Mouse (Mus musculus) midbrain, embryonic 10.5 days (tissue): ENCODE measurements around the gene Ermp1. TPM values are rescaled to one million over a fixed set of nuclear protein-coding genes. Genes with fewer than 3 reads are reported as not detected.

Source experiments
- DNase-seq: peaks from one replicate; pipeline ENCODE4 v3.0.0-alpha.2; 2017; ENCODE audit warnings: low spot score
- H3K27ac ChIP-seq: fragments of 300-500 bp; sonication (generic); replicated peaks from 2 replicates; pipeline ENCODE4 v1.5.1; 2016; ENCODE audit warnings: mild to moderate bottlenecking
- H3K27me3 ChIP-seq: fragments of 300-500 bp; sonication (generic); 2 replicates; pipeline ENCODE4 v1.6.1; 2016; ENCODE audit warnings: low read depth, mild to moderate bottlenecking; ENCODE audit not compliant: poor library complexity, severe bottlenecking
- H3K36me3 ChIP-seq: fragments of 300-500 bp; sonication (generic); 2 replicates; pipeline ENCODE4 v1.6.1; 2016; ENCODE audit warnings: mild to moderate bottlenecking, moderate library complexity
- H3K4me1 ChIP-seq: fragments of 300-500 bp; sonication (generic); 2 replicates; pipeline ENCODE4 v1.6.1; 2016
- H3K4me3 ChIP-seq: fragments of 300-500 bp; sonication (generic); 2 replicates; pipeline ENCODE4 v1.5.1; 2016; ENCODE audit warnings: mild to moderate bottlenecking, moderate library complexity
- H3K9me3 ChIP-seq: fragments of 300-500 bp; sonication (generic); replicated peaks from 2 replicates; pipeline ENCODE4 v1.6.1; 2016; ENCODE audit warnings: mild to moderate bottlenecking
- WGBS: fragments of 180-500 bp; shearing (Covaris S2); methylation state at CpG from one replicate; pipeline ENCODE4 v1.1.7; 2016; 5-methylcytosine and 5-hydroxymethylcytosine counted together
- polyA plus RNA-seq: library from polyadenylated mRNA; unstranded; fragments of >200 nt; fragmentation: Nextera tagmentation; extraction: Ambion mirVana; gene quantifications from 2 replicates; pipeline ENCODE4 v1.2.1, GENCODE M21; 2016

Ermp1 gene
- polyA plus RNA-seq: 12.6 and 14.2 TPM in 2 replicates

DNA sequence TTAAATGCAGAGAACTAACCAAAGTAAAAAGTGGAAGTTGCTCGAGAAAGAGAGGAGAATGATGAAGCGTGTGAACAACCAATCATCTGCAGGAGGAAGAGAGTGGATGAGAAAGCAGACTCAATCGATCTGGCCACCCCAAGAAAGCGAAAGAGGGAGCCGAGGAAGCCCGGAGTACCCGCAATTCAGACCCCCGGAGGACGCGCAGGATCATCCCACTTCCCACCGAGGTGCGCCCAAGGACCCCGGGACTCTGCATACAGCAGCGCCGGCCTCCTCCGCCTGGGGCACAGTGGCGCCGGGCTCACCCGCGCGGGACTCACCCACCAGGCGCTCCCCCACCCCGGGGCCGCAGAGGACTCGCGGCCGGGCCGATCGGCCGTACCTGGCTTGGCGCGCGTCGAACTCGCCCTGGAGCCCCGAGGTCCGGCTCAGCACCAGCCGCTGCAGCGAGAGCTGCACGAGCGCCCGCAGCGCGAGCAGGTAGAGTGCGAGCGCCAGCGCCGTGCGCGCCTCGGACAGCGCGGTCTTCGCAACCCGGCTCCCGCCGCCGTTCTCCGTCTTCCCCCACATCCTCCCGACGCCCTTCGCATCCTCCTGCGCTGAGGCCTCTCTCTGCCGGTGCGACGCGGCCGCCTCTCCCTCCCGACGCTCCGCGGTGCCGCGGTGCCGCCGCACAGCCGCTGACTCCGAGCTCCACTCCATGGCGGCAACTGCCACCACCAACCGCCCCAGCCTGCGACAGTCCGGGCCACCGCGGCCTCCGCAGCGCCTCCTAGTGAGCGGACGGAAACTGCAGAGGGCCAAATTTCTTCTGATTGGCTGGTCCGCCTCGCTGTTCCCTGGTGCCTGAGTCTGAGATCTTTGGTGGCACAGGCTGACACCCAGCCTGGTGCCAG is at the start of gene Ermp1:
Gene Ermp1 (minus strand): TSS at position 765 of the 899 bp plus-strand sequence.
- DNase-seq: peak; percentile 96
- Histone ChIP-seq H3K27me3 (no peaks in the 10 kb centered on the region), H3K27ac (peak within 1 kb of the TSS; percentile 94), H3K36me3 (peaks cover 22% of the 10 kb centered on the region), H3K4me3 (peak within 1 kb of the TSS; percentile 88), H3K9me3 (peaks cover 4% of the 10 kb centered on the region; the same call in 1 of the 2 replicates), H3K4me1 (peaks cover 10% of the 10 kb centered on the region; the same call in 1 of the 2 replicates)
- under 1% methylated on average over 90 of the region's 90 CpGs for WGBS

- no peak for DNase-seq
- no peaks in the 10 kb centered on the region for H3K27me3 ChIP-seq
- WGBS: 57% methylated on average over 3 of the region's 3 CpGs
- no peak within 1 kb of the TSS for H3K27ac ChIP-seq
- H3K36me3 ChIP-seq: no peaks in the 10 kb centered on the region
- no peaks in the 10 kb centered on the region for H3K9me3 ChIP-seq
- H3K4me1 ChIP-seq: peaks cover 10% of the 10 kb centered on the region; the same call in 1 of the 2 replicates
- no peak within 1 kb of the TSS for H3K4me3 ChIP-seq
Observed at GRCm38 (mm10) chr19:29697245-29697874, 49.1 kb upstream of the Ermp1 start, which contains the start of gene Mlana. Gene Mlana (plus strand): TSS chr19:29697824.

- DNase-seq: no peak
- H3K9me3 ChIP-seq: no peaks in the 10 kb centered on the region
- peaks cover 10% of the 10 kb centered on the region; the same call in 1 of the 2 replicates for H3K4me1 ChIP-seq
- H3K27me3 ChIP-seq: no peaks in the 10 kb centered on the region
- no peak overlapping the region for H3K27ac ChIP-seq
- no peaks in the 10 kb centered on the region for H3K36me3 ChIP-seq
- H3K4me3 ChIP-seq: no peak overlapping the region
Observed at GRCm38 (mm10) chr19:29696840-29697239, 48.6 kb upstream of the Ermp1 start.

- Histone ChIP-seq H3K4me3 (no peak overlapping the region), H3K36me3 (no peaks in the 10 kb centered on the region), H3K4me1 (peaks cover 5% of the 10 kb centered on the region; the same call in 1 of the 2 replicates), H3K27me3 (no peaks in the 10 kb centered on the region), H3K9me3 (no peaks in the 10 kb centered on the region), H3K27ac (no peak overlapping the region)
- DNase-seq: no peak
- 91% methylated on average over 4 of the region's 4 CpGs for WGBS
Observed at GRCm38 (mm10) chr19:29696309-29696708, 48.1 kb upstream of the Ermp1 start.

DNA sequence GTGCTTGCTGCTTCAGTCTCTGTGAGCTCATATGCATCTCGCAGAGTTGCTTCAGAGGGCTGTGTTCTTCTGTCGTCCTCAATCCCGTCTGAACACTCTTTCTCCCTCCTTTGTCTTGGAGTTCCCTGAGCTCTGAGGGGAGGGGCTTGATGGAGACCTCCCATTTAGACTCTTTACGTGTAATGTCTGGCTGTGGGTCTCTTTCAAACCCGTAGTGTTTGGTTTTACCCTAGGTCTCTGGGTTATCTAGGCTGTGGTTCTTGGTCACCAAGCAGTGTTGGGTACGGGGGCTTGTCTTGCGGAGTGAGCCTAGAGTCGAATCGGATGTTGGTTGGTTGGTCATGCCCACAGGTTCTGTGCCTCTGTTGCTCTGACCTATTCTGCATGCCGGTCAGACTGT is 46.9 kb upstream of the Ermp1 start:
- Histone ChIP-seq H3K4me3 (no peak overlapping the region), H3K4me1 (peaks cover 4% of the 10 kb centered on the region; the same call in 1 of the 2 replicates), H3K27me3 (no peaks in the 10 kb centered on the region), H3K9me3 (no peaks in the 10 kb centered on the region), H3K27ac (no peak overlapping the region), H3K36me3 (no peaks in the 10 kb centered on the region)
- DNase-seq: no peak
- whole genome bisulfite sequencing: 90% methylated on average over 10 of the region's 10 CpGs

DNA sequence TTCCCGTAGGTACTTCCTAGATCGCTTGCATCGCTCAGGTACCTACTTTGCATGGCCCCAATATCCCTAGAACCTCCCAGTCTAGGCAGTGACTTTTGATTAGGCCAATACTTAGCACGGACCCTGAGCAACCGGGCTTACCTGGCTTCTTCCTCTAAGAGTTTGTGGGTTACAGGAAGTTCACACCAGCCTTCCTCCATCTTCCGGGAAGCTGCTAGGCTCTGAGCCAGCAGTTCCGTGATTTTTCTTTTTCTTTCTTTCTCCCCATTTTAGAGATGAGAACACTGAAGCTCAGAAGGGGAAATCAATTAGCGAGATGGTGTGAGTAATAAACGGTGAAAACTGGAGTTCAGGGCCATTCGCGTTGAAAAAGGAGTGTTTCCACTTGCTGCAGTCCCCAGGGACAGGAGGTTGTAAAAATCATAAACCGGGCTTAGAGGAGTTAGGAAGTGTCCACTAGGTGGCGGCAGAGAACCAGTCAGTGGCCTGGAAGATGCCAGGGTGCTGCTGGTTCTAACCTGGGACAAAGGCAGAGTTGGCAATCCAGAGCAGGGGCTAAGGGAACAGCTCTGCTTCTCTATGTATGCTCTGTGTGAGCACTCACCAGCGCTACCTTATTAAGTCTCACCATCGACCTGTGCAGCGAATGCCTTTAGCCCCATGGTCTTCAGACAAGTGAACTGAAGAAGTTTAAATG is 35.8 kb upstream of the Ermp1 start:
- WGBS: 55% methylated on average over 16 of the region's 16 CpGs
- Histone ChIP-seq H3K4me3 (no peak overlapping the region), H3K27ac (no peak overlapping the region), H3K4me1 (no peaks in the 10 kb centered on the region), H3K9me3 (peaks cover 14% of the 10 kb centered on the region; the same call in 1 of the 2 replicates), H3K27me3 (no peaks in the 10 kb centered on the region), H3K36me3 (no peaks in the 10 kb centered on the region)
- peak; percentile 75 for DNase-seq

- Histone ChIP-seq H3K27ac (no peak overlapping the region), H3K9me3 (peaks cover 10% of the 10 kb centered on the region; the same call in 1 of the 2 replicates), H3K27me3 (no peaks in the 10 kb centered on the region), H3K4me3 (no peak overlapping the region), H3K4me1 (no peaks in the 10 kb centered on the region), H3K36me3 (no peaks in the 10 kb centered on the region)
- no peak for DNase-seq
- WGBS: 89% methylated on average over 13 of the region's 13 CpGs
Observed at GRCm38 (mm10) chr19:29680182-29681152, 32.3 kb upstream of the Ermp1 start.

GRCm38 (mm10) chr19:29678181-29678778 is 30.1 kb upstream of the Ermp1 start:
- H3K4me1 ChIP-seq: no peaks in the 10 kb centered on the region
- no peak overlapping the region for H3K4me3 ChIP-seq
- no peaks in the 10 kb centered on the region for H3K36me3 ChIP-seq
- H3K27me3 ChIP-seq: no peaks in the 10 kb centered on the region
- WGBS: 87% methylated on average over 6 of the region's 6 CpGs
- no peak overlapping the region for H3K27ac ChIP-seq
- DNase-seq: no peak
- no peaks in the 10 kb centered on the region for H3K9me3 ChIP-seq

DNA sequence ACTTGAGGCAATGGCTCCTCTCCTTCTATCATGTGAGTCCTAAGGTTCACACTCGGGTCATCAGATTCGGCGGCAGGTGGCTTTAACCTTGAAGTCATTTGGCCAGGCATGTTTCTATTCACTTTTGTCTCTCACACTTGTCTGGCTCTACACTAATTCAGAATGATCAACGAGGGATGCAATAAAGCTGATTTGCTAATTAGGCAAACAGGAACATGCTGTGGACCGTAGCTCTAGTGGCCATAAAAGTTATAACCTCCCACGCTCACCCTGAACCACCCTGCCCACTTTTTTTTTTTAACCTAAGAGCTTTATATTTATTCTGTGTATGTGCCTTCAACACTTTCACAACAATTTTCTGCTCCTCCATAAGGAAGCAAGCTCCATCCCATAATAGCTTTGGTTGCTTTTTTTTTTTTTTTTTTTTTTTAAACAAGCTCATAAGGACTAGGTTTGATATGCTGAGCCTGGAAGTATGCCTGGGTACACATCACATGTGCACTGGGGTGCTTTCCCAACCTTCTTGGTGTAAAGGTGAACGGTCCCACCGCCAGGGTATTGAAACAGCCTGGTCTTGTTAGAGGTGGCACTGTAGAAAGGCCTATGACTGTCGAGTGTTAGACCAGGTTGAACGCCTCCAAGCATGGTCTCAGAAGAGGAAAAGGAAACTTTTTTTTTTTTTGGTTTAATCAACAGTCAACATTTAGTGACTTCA is 28.4 kb upstream of the Ermp1 start:
- Histone ChIP-seq H3K4me1 (no peaks in the 10 kb centered on the region), H3K27ac (no peak overlapping the region), H3K9me3 (no peaks in the 10 kb centered on the region), H3K27me3 (no peaks in the 10 kb centered on the region), H3K36me3 (no peaks in the 10 kb centered on the region), H3K4me3 (no peak overlapping the region)
- 92% methylated on average over 10 of the region's 10 CpGs for WGBS
- DNase-seq: no peak

DNA sequence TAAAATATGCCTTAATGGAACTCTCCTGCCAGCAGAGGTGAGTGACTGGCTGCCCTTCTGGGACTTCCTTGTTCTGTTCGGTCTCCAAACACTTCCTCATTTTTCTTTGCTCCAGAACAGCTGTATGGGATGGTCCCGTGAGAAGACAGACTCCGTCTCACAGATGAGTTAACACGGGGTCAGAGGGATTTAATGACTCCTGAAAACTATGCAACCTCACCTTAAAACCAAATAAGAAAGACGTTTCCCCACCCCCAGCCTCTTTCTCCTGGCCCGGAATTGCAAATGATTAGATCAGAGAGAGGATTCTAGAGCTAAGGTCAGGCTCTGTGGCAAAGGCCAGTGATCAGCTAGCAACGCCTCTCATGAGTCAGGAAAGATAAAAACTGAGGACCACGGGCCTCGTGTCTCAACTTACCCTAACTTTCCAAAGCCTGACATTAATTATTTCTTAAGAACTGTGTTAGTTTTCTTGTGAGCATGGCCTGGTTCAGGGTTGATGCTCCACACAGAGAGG is 27.4 kb upstream of the Ermp1 start:
- no peaks in the 10 kb centered on the region for H3K27me3 ChIP-seq
- DNase-seq: no peak
- no peak overlapping the region for H3K4me3 ChIP-seq
- WGBS: 72% methylated on average over 9 of the region's 9 CpGs
- no peak overlapping the region for H3K27ac ChIP-seq
- no peaks in the 10 kb centered on the region for H3K4me1 ChIP-seq
- no peaks in the 10 kb centered on the region for H3K9me3 ChIP-seq
- no peaks in the 10 kb centered on the region for H3K36me3 ChIP-seq

DNA sequence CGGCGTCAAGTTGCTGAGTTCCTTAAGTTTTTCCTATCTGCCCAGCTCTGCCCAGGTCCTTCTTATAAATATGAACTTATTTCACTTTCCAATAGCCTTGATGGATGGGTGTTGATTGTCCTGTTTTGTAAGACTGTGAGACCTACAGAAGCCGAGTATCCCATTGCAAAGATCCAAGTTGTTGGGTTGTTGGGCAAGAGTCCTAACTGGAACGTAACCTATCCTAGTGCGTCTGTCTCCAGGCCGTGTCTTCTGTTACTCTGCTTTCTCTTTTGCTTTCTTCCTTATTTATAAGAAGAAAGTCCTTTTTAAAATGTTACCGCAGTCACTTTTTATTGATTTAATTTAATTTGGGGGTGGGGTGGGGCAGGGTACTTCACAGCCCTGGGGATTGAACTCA is 26.7 kb upstream of the Ermp1 start:
- no peaks in the 10 kb centered on the region for H3K36me3 ChIP-seq
- H3K27ac ChIP-seq: no peak overlapping the region
- H3K9me3 ChIP-seq: no peaks in the 10 kb centered on the region
- H3K27me3 ChIP-seq: no peaks in the 10 kb centered on the region
- 91% methylated on average over 7 of the region's 7 CpGs for WGBS
- H3K4me1 ChIP-seq: no peaks in the 10 kb centered on the region
- no peak for DNase-seq
- no peak overlapping the region for H3K4me3 ChIP-seq
